Comparison of ENCODE assay signal across 17 mouse cellular contexts in genomic region chr19:25922806-25923205, GRCm38 (mm10).
"Had no signal": no experiment of that assay in that cellular context is flagged by ENCODE, and none has a peak within 500 bp of the region (broad histone marks: within the 10 kb centered on the region; RNA-seq: fewer than 3 reads in every experiment).

No protein-coding gene starts in this region.

- H3K4me2 ChIP-seq: lung, embryonic 15.5 days; midbrain, embryonic 13.5 days; midbrain, embryonic 15.5 days; neural tube, embryonic 12.5 days; stomach, embryonic 15.5 days had no signal

- H3K27ac ChIP-seq: lung, embryonic 15.5 days; macrophage; midbrain, embryonic 13.5 days; midbrain, embryonic 15.5 days; neural tube, embryonic 12.5 days; stomach, embryonic 15.5 days; stomach, postnatal 0 days had no signal

- DNase-seq: liver, postnatal 0 days; lung, adult 2 months; lung, postnatal 14 days; lung, postnatal 36 days; right cerebral cortex, postnatal 14 days; thymus, adult 2 months; thymus, postnatal 25 days; thymus, postnatal 4 days had no signal

- H3K4me1 ChIP-seq: megakaryocyte, embryonic 14.5 days; midbrain, embryonic 15.5 days had no signal

- ATAC-seq: liver, postnatal 0 days; lung, postnatal 0 days; midbrain, embryonic 15.5 days had no signal

- H3K27me3 ChIP-seq: lung, embryonic 15.5 days; megakaryocyte, embryonic 14.5 days; midbrain, embryonic 15.5 days; neural tube, embryonic 12.5 days; stomach, embryonic 15.5 days had no signal

- H3K4me3 ChIP-seq: lung, embryonic 15.5 days; megakaryocyte, embryonic 14.5 days; midbrain, embryonic 13.5 days; midbrain, embryonic 15.5 days; neural tube, embryonic 12.5 days; stomach, embryonic 15.5 days had no signal

- H3K9me3 ChIP-seq: lung, embryonic 15.5 days; midbrain, embryonic 13.5 days; midbrain, embryonic 15.5 days; neural tube, embryonic 12.5 days; stomach, embryonic 15.5 days had no signal

- H3K36me3 ChIP-seq: lung, embryonic 15.5 days; midbrain, embryonic 13.5 days; midbrain, embryonic 15.5 days; neural tube, embryonic 12.5 days; stomach, embryonic 15.5 days had no signal

- H3K9ac ChIP-seq: liver, postnatal 0 days; lung, embryonic 15.5 days; midbrain, embryonic 13.5 days; midbrain, embryonic 15.5 days; neural tube, embryonic 12.5 days; stomach, embryonic 15.5 days had no signal
